Mouse (Mus musculus): ENCODE results near the gene Traf3ip1. TPM values are rescaled to one million over a fixed set of nuclear protein-coding genes. Genes with fewer than 3 reads are reported as not detected.

The Traf3ip1 gene
- polyA plus RNA-seq, 1 experiment from 2014 or later: 11.5 TPM

DNA sequence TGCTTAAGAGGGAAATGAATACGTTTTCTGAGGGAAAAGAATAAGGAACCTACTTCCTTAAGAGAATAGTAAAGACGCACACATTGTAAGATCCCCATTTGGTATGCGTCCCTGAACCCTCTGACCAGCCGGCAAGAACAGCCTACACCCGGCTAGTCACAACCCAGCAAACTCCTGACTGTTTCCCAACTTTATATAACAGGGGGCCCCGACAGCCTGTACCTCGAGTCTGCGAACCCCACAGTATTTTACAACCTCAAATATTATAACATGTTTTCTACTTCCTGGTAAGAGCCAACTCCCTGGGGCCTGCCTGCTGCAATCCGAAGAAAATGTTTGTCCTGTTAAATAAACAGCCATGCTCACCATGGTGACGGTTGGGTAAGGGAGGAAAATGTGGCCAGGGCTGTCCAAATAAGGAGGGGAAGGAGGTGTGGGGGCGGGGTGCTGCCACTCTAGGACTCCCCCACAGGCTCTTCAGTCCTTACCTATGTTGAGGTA lies 38.1 kb upstream of the Traf3ip1 start:
- H3K4me1 ChIP-seq: peaks cover 69% of the 10 kb centered on the region
- H3K27me3 ChIP-seq: no peaks in the 10 kb centered on the region
- no peaks in the 10 kb centered on the region for H3K36me3 ChIP-seq
- peak overlapping the region; percentile 92 for H3K27ac ChIP-seq
- peak overlapping the region; percentile 78 for H3K4me2 ChIP-seq
- H3K9me3 ChIP-seq: no peaks in the 10 kb centered on the region
- ATAC-seq (ENCODE audit: borderline replicate concordance, extremely low read depth, low FRiP score, low TSS enrichment): peak; percentile 5; the same call in 1 of the 2 replicates
- H3K4me3 ChIP-seq: peak overlapping the region; percentile 3
- 6% methylated on average over 11 of the region's 11 CpGs for WGBS
- H3K9ac ChIP-seq: peak overlapping the region; percentile 17; the same call in 1 of the 2 replicates

DNA sequence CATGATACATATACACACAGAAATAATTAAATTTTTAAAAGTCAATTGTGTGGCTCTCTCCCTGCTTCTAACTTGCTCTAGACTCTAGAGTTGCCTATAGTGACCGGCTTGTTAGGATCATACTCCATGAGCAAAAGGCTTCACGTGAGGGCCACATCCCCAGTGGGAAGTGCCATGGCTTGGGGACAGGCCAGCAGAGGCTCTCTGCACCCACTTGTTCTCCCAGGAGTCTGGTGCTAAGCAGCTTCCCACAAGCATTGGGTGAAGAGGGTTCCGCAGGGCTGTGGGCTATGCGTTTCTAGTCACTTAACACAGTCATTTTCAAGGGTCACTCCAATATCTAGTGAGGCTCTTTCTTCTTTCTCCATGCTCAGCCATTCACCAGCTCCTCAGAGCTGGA lies 37.3 kb upstream of the Traf3ip1 start:
- no peak for ATAC-seq (ENCODE audit: borderline replicate concordance, extremely low read depth, low FRiP score, low TSS enrichment)
- WGBS: 61% methylated on average over 4 of the region's 4 CpGs
- Histone ChIP-seq H3K9me3 (no peaks in the 10 kb centered on the region), H3K4me1 (peaks cover 61% of the 10 kb centered on the region), H3K4me3 (0 out of 2 replicates have a peak overlapping the region, but pooled peaks have one; percentile 79), H3K9ac (peak overlapping the region; percentile 17; the same call in 1 of the 2 replicates), H3K36me3 (no peaks in the 10 kb centered on the region), H3K4me2 (peak overlapping the region; percentile 78), H3K27me3 (no peaks in the 10 kb centered on the region), H3K27ac (peak overlapping the region; percentile 92)

DNA sequence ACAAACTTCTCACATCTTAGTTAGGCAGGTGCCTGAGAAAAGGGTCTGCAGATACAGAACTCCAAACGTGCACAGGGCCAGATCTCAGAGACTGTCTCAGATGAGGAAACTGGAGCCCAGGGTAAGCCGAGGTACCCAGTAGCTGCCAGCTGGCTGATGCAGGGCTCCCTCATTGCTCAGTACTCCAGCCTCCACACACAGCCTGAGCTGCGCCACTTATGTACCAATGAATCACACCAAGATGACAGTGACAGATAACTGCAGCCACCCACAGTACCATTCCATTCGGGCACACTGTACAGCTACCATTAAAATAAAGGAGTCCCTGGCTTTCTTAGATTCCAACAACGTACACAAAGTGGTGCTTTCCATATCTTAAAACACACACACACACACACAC lies 36.7 kb upstream of the Traf3ip1 start:
- WGBS: 34% methylated on average over 5 of the region's 5 CpGs

DNA sequence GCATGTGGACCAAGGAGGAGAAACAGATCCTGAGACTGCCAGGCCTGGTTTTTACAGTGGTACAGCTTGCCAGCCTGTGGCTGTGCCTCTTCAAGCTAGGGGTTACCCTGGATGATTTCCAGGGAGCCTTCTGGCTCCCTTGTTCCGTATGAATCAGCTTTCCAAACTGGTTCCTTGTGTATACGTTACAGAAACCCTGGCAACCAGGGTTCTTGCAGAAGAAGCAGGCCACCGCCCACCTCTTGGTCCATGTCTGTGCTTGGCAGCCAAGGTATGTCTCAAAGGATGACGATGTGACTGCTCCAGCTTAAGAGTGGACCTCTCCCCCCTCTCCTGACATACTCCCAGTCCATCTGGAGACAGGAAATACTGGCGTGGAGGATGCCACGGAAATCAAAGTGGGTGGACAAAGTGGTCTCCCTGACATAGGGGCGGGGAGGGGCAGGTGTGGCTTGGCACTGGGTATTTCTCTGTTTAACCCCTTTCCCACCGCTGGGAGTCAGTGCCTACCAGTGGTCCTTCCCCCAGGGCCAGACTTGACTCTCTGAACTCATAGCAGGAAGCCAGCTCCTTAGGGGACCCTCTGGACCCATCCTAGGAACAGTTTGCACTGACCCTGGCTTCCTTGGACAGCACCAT lies 36.1 kb upstream of the Traf3ip1 start:
- Histone ChIP-seq H3K9me3 (no peaks in the 10 kb centered on the region), H3K4me2 (peak overlapping the region; percentile 78), H3K4me1 (peaks cover 59% of the 10 kb centered on the region), H3K9ac (peak overlapping the region; percentile 65), H3K4me3 (peak overlapping the region; percentile 79), H3K36me3 (no peaks in the 10 kb centered on the region), H3K27ac (peak overlapping the region; percentile 92), H3K27me3 (no peaks in the 10 kb centered on the region)
- WGBS: 7% methylated on average over 8 of the region's 8 CpGs
- peak; percentile 15 for ATAC-seq (ENCODE audit: borderline replicate concordance, extremely low read depth, low FRiP score, low TSS enrichment)

More for the DNA sequence above, 36.7 kb upstream of the Traf3ip1 start:
- Histone ChIP-seq H3K9me3 (no peaks in the 10 kb centered on the region), H3K36me3 (no peaks in the 10 kb centered on the region), H3K4me2 (peak overlapping the region; percentile 78), H3K4me1 (peaks cover 61% of the 10 kb centered on the region), H3K9ac (no peak overlapping the region), H3K27ac (peak overlapping the region; percentile 92), H3K27me3 (no peaks in the 10 kb centered on the region), H3K4me3 (peak overlapping the region; percentile 79)
- no peak for ATAC-seq (ENCODE audit: borderline replicate concordance, extremely low read depth, low FRiP score, low TSS enrichment)

DNA sequence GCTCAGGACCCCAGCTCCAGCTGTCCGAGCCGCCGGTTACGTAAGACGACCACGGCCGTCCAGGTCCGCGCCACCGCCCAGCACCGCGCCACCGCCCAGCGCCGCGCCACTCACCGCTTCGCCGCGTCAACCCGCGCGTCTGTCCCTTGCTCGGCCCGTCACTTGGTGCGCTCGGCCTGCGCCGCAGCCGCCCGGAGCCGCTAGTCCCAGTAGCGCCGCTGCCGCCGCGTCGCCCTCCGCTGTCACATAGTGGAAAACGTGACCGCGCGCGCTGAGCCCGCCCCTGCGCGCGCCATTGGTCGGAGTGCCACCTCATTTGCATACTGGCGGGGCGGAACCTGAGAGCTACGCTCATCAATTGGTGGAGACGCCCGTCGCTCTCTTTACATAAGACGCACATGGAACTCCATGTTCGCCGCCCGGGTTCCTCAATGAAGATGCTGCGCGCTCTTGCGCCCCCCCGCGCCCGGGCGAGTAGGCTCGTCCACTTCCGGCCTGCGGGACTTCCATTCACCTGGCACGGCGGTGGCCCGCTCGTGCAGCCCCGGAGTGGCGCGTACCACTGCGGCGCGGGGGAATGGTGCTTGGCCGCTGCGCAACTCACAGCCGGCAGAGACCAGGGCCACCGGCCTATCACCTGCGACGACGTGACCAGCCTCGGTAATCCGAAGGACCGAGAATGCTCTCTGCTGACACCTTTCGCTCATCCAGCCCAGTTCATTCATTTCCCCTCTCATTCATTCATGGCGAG lies 35.2 kb upstream of the Traf3ip1 start, which contains the start of gene Per2:
Gene Per2, minus strand, starts transcription at position 266 of the 751 bp plus-strand sequence.
- WGBS: under 1% methylated on average over 91 of the region's 91 CpGs
- peak within 1 kb of the TSS; percentile 92 for H3K27ac ChIP-seq
- H3K27me3 ChIP-seq: no peaks in the 10 kb centered on the region
- peak within 1 kb of the TSS; percentile 65 for H3K9ac ChIP-seq
- peak within 1 kb of the TSS; percentile 79 for H3K4me3 ChIP-seq
- ATAC-seq (ENCODE audit: borderline replicate concordance, extremely low read depth, low FRiP score, low TSS enrichment): peak; percentile 92
- H3K4me1 ChIP-seq: peaks cover 50% of the 10 kb centered on the region
- H3K36me3 ChIP-seq: no peaks in the 10 kb centered on the region
- H3K9me3 ChIP-seq: no peaks in the 10 kb centered on the region
- H3K4me2 ChIP-seq: peak within 1 kb of the TSS; percentile 78

DNA sequence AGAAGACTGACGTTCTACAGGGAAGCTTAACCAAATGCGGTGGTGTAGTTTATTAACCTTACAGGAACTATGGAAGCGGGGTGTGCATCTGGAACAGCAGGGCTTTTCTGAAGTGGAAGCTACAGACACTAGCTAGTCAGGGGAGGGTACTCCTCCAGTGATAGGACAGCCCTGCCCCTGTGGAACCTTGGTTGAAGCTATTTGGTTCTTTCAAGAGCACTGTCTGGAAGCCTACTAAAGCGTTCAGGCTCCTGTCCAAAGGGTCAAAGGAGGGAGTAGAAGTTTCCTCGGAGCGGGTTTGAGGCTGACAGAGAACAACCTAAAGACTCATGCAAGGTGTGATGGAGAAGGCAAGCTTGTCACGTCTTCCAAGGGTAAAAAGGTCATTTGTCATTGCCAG lies 34.4 kb upstream of the Traf3ip1 start:
- WGBS: 23% methylated on average over 7 of the region's 7 CpGs

DNA sequence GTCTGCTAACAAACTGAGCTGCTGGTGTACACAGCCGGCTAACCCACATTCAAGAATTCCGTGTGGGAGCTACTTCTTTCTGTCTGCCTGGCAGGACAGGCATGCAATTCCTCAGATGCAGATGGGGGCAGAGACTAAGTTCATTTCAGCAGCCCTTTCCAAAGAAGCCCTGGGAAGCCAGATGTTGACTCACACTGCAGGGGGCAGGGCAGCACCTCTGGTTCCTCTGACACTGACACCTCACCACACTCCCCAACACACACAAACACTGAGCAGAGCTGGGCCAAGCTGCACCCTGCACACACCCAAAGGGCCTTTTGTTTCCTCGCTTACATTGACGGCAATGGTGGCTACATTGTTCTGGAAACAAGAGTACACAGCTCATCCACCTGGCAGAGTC lies 33.9 kb upstream of the Traf3ip1 start:
- Histone ChIP-seq H3K4me2 (no peak overlapping the region), H3K9ac (no peak overlapping the region), H3K9me3 (no peaks in the 10 kb centered on the region), H3K36me3 (no peaks in the 10 kb centered on the region), H3K27ac (no peak overlapping the region), H3K27me3 (no peaks in the 10 kb centered on the region), H3K4me1 (peaks cover 43% of the 10 kb centered on the region), H3K4me3 (no peak overlapping the region)
- WGBS: 30% methylated on average over 4 of the region's 4 CpGs
- no peak for ATAC-seq (ENCODE audit: borderline replicate concordance, extremely low read depth, low FRiP score, low TSS enrichment)

More for the DNA sequence above, 34.4 kb upstream of the Traf3ip1 start:
- no peaks in the 10 kb centered on the region for H3K36me3 ChIP-seq
- peak overlapping the region; percentile 78 for H3K4me2 ChIP-seq
- no peak for ATAC-seq (ENCODE audit: borderline replicate concordance, extremely low read depth, low FRiP score, low TSS enrichment)
- H3K4me3 ChIP-seq: 0 out of 2 replicates have a peak overlapping the region, but pooled peaks have one; percentile 79
- H3K27ac ChIP-seq: peak overlapping the region; percentile 62; the same call in 1 of the 2 replicates
- peaks cover 48% of the 10 kb centered on the region for H3K4me1 ChIP-seq
- H3K9me3 ChIP-seq: no peaks in the 10 kb centered on the region
- H3K27me3 ChIP-seq: no peaks in the 10 kb centered on the region
- no peak overlapping the region for H3K9ac ChIP-seq

DNA sequence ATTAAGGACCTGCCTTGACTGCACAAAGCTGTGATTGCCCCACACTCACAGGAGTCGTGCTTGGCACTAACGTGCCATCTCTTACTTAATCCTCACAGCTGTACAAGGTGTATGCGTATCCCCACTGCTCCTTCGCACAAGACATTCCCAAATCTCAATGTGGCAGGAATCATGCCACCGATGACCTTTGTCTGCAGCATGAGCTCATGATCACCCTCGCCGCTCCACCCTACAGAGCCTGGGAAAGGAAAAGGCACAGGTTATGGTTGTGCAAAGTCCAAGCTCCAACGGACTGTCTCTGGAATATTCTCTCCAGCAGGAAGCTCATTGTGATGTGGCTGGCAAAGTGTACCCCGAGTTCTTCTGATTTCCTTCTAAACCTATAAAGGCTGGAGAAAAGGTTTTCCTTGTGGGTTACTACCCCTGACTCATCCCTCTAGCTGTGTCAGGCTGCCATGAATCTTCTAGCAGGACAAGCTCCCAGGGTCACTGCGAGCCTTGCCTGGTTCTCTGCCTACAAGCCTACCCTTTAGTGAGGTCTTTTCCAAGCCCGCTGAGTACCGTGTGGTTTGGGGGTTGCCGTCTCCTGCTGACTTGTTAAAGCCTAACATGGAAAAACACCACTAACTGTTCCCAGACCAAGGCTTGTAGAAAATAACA lies 31.0 kb upstream of the Traf3ip1 start:
- WGBS: 86% methylated on average over 13 of the region's 13 CpGs

DNA sequence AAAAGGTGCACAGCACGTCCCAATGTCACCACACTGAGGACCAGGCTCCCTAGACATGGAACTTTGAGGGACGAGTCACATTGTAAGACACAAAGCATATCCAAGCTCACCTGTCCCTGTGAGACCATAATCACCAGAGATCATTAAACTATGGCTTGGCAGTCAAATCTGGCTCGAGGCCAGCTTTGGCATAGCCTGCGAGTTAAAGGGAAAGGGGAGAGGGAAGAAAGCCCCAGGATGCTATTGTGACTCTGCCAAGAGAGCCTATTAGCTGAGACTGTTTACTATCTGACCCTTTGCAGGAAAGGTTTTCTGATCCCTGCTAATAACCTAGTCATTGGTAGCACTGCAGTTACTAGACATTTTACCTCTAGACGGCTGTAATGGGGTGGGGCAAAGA lies 30.0 kb upstream of the Traf3ip1 start:
- no peak for ATAC-seq (ENCODE audit: borderline replicate concordance, extremely low read depth, low FRiP score, low TSS enrichment)
- Histone ChIP-seq H3K4me1 (peaks cover 19% of the 10 kb centered on the region), H3K9ac (no peak overlapping the region), H3K36me3 (no peaks in the 10 kb centered on the region), H3K4me2 (no peak overlapping the region), H3K27ac (peak overlapping the region; percentile 78), H3K9me3 (no peaks in the 10 kb centered on the region), H3K4me3 (no peak overlapping the region), H3K27me3 (no peaks in the 10 kb centered on the region)
- 42% methylated on average over 5 of the region's 5 CpGs for WGBS

More for the DNA sequence above, 31.0 kb upstream of the Traf3ip1 start:
- ATAC-seq (ENCODE audit: borderline replicate concordance, extremely low read depth, low FRiP score, low TSS enrichment): no peak
- no peaks in the 10 kb centered on the region for H3K27me3 ChIP-seq
- H3K27ac ChIP-seq: no peak overlapping the region
- H3K9ac ChIP-seq: no peak overlapping the region
- H3K36me3 ChIP-seq: no peaks in the 10 kb centered on the region
- H3K9me3 ChIP-seq: no peaks in the 10 kb centered on the region
- H3K4me3 ChIP-seq: no peak overlapping the region
- H3K4me1 ChIP-seq: peaks cover 20% of the 10 kb centered on the region
- H3K4me2 ChIP-seq: no peak overlapping the region

DNA sequence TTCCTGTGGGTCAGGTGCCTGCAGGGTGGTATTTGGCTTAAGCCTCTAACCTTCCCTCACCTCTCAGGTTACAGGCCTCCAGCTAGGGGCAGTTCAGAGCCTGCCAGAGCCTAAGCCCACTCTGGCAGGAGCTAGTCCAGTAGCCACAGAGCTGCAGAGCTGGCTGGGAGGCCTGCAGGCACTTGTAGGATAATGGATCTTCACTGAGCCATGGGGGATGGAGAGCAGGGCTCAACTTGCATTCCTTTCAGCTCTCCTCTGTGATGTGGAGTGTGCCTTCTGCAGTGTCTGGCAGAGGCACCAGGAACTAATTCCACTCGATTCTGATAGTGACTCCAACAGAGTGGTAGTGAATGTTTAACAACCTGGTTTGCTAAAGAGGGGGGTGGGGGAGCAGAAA lies 29.2 kb upstream of the Traf3ip1 start:
- no peaks in the 10 kb centered on the region for H3K9me3 ChIP-seq
- peaks cover 12% of the 10 kb centered on the region for H3K4me1 ChIP-seq
- WGBS: 19% methylated on average over 1 of the region's 1 CpGs
- no peak overlapping the region for H3K9ac ChIP-seq
- no peak overlapping the region for H3K4me2 ChIP-seq
- H3K27me3 ChIP-seq: no peaks in the 10 kb centered on the region
- H3K4me3 ChIP-seq: no peak overlapping the region
- peak; percentile 57 for ATAC-seq (ENCODE audit: borderline replicate concordance, extremely low read depth, low FRiP score, low TSS enrichment)
- no peaks in the 10 kb centered on the region for H3K36me3 ChIP-seq
- peak overlapping the region; percentile 78 for H3K27ac ChIP-seq

DNA sequence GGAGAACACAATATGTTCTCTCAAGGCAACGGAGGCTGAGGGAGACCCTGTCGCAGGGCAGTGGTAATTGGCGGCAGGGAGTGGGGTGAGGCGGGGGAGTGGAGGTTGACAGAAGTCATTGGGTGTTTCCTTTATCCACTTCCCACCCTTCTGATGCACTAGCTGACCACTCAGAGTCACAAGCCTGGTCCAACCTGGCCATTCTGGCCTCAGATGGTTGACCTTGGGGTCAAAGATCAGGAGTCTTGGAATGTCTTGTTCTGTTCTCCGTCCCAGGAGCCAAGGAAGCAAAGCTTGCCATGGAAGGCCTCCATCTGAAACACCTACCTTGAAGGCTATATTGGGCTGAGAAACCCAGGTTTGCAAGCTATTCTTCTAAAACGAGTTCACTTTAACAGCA lies 28.3 kb upstream of the Traf3ip1 start:
- H3K36me3 ChIP-seq: no peaks in the 10 kb centered on the region
- no peak overlapping the region for H3K4me3 ChIP-seq
- 76% methylated on average over 6 of the region's 6 CpGs for WGBS
- peaks cover 12% of the 10 kb centered on the region for H3K4me1 ChIP-seq
- peak overlapping the region; percentile 66 for H3K27ac ChIP-seq
- no peak overlapping the region for H3K4me2 ChIP-seq
- no peak for ATAC-seq (ENCODE audit: borderline replicate concordance, extremely low read depth, low FRiP score, low TSS enrichment)
- no peaks in the 10 kb centered on the region for H3K9me3 ChIP-seq
- H3K9ac ChIP-seq: no peak overlapping the region
- H3K27me3 ChIP-seq: no peaks in the 10 kb centered on the region

Measured in lung, embryonic 15.5 days (tissue).